Mouse (Mus musculus): ENCODE data around the gene Krt88.

Krt88 gene

DNA sequence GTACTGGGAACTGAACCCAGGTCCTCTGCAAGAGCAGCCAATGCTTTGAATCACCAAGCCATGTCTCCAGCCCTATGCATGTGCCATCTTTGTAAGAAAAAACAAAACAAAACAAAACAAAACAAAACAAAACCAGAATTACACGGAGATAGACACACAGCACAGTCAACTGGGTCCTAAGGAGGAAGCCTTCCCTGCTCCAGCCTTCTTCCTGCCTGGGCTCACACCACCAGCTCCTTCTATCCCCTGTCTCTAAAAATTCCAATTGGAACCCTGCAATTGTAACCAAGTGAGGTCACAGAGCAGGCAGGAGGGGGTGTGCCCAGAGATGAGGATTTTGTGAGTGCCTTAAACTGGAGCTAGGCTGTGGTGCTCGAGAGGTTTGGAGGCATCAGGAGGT lies at the start of gene Krt88:
Krt88 (plus strand) TSS at position 301 of the 400 bp plus-strand sequence.
- DNase-seq (ENCODE audit: low spot score): no peak

DNA sequence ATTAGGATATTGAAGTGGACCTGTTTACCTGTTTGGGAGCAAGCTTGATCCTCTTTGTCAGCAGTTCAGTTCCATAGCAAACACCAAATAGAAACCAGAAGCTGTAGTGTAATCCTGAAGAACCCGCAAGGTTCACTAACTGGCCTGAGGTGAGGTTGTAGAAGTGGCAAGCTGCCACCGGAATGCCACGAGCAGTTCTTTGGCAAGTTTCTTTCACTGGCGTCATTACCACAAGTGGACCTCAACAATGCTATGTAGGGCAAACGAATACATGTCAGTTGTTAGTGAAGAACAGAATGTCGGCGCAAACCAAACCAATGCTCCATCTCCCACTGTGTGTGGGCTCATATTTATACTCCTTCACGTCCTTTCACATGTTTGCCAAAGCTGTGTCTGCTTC lies 49.3 kb upstream of the Krt88 start:
- DNase-seq (ENCODE audit: low spot score): no peak

DNA sequence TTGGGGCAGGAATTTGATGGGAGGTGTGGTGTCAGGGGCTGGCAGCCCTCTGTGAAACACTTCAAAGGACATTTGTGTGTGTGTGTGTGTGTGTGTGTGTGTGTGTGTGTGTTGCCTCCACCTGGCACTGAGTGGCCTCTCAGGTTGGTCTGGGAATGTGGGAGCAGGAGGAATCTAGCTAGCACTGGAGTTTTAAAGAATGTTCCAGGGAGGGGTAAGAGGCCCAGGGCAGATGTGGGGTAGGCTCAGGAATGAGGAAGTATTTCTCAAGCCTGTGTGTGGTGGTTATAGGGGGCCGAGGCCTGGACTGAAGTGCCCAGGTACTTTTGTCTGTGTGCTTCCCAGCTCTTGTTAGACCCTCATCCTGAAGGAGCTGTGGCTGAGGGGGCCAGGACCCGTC lies 36.8 kb upstream of the Krt88 start, which contains the start of gene Krt7:
Krt7 (plus strand) TSS at position 269 of the 400 bp plus-strand sequence.
- DNase-seq (ENCODE audit: low spot score): no peak

DNA sequence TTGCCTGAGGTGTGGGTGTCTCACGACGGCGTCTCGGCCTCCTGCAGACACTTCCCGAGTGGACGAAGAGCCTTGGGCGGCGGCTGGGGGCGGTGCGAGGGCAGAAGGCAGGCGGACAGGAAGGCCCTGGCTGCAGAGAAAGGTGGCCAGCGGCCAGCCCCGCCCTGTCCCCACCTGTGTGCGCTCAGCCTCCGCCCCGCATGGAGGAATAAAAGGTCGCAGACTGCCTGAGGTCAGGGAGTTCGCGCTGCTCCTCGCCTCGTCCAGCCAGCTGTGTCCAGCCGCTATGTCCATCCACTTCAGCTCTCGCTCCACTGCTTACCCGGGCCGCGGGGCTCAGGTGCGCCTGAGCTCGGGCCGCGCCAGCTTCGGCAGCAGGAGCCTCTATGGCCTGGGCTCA lies 35.4 kb upstream of the Krt88 start:
- DNase-seq (ENCODE audit: low spot score): peak; percentile 31

DNA sequence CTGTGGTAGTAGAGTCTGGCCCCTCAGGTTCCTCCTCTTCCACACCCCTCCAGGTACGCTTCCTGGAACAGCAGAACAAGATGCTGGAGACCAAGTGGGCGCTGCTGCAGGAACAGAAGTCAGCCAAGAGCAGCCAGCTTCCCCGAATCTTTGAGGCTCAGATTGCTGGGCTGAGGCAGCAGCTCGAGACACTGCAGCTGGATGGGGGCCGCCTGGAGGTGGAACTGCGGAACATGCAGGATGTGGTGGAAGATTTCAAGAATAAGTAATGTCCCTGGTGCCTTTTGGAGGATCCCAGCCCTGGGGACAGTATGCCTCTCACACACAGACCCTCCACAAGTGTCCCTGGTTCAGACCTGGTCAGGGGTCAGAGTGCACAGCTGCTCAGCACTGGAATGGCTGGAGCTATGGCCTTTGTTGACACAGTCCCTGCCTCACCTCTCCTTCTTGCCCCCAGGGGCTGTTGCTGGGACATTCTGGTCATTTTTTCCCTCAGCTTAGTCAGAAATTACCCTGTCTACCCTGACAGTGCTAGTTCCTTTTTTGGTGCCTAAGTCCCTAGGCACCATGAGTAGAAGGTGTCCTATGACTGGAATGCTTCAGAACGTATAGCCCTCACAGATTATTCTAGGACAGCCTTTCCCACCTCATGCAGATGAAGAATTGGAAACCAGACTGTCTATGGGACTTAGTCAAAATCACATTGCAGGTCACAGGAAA lies 33.5 kb upstream of the Krt88 start:
- no peak for DNase-seq (ENCODE audit: low spot score)

DNA sequence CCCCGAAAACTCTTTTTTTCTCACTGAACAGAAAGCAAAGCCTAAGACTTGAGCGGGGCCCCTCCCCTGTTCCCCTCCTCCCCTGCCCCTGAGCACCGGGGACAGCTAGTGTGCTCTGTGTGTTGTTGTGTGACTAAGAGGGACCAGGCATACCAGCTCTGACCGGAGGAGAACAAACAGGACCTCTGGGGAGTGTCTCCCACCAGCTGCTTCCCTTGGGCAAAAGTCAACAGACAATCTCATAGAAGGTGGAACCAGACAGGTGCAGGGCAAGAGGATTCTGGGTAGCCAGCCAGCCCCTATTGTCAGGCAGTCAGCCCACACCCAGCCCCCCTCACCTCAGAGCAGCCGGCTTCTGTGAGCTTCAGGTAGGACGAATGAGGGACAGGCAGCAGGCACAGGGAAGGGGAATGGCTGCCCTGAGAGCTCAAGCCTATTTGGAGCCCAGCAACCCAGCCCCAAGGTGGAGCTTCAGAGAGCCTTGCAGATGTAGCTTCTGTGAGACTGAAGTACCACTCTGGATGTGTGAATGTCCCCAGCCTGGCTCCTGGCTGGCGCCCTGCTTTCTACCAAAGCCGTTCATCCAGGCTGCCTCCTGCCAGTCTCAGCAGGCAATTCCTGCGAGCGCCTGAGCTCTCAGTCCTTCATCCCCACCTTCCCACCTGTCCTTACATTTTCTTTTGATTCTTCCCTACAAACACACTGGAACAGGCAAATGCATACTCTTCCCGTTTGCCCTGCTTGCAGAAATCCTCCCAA lies 32.6 kb upstream of the Krt88 start:
- DNase-seq (ENCODE audit: low spot score): no peak

DNA sequence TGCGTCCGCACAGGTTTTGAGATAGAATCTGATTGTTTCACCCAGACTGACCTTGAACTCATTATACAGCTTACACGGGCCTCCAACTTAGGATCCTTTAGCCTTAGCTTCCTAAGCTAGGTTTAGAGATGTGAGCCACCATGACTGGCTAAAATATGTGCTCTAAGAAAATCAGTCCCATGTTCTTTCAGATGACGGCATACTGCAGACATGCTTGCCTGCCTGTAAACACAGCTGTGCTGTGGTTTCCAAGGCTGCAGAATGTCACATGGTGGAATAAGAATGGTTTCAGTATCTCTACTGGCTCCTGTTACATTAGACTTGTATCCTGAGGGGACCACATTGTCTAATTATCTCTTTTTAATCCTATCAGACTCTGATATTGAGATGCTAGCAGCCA lies 28.6 kb upstream of the Krt88 start:
- DNase-seq (ENCODE audit: low spot score): no peak

DNA sequence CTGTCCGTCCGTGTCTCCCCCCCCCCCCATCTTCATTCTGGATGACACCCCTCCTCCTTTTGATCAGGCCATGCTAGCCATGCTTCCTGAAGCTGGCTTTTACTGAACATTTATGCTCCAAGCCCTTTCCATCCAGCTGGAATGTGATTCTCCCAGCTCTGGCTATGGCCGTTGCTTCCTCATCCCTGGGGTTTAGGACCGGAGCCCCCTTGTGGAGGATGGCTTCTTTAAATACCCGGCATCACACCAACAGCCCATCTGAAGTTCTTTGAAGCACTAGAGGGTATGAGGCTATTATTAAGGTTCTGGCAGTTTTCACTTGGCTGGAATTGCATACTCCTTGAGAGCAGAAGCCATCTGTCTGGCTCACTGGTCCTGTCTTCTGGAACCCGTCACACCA lies 26.6 kb upstream of the Krt88 start:
- DNase-seq (ENCODE audit: low spot score): no peak

DNA sequence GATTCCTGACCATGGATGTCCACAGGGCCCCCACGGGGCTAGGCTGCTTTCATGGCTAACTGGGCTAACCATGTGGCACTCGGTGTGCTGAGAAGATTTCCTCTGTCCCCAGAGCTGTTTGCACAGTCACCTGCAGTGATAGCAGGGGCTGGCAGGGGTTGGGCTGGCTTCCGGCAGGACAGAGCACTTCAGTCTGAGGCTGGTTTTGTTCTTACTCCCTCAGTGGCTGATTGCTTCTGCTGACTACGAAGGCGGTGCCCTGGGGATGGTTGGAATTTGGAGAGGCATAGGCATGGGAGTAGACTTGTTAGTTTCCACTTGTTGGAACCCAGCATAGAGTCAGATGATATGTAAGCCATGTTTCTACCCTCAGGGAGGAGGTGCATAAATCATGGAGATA lies 22.6 kb upstream of the Krt88 start:
- DNase-seq (ENCODE audit: low spot score): no peak

DNA sequence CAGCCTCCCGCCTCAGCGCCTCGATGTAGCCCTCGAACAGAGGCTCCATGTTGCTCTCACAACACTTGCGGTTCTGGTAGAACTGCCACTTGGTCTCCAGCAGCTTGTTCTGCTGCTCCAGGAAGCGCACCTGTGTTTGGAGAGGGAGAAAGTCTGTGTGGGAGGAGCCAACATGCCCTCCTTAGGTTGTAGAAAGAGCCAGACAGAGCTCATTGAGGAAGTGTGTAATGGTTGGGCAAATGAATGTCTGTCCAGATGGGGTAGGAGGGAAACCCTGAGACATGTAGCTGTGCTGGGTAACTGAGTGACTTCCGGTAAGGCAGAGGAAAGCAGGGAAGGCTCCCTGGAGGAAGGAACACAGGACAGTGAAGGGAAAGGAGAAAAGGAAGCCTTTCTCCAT lies 10.9 kb upstream of the Krt88 start:
- DNase-seq (ENCODE audit: low spot score): no peak

DNA sequence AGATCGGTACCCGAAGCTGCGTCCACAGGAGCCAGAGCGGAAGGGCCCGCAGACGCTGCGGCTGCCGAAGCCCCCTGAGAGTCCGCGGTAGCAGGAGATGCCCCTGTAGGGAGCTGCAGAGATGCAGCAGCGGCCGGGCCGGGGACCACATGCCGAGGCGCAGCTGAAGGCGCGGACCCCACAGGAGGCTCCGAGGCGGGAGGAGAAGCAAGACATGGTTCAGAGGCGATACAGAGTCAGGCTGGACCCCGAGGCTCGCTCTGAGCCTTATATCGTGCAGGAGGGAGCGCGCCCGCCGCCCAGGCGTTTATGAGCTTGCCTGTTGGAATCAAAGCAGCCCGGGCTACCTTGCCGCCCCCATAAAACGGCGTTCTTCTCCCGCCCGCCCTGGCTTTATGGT lies 9.0 kb upstream of the Krt88 start, which contains the start of gene Krt87:
Krt87 (minus strand) TSS at position 250 of the 400 bp plus-strand sequence.
- no peak for DNase-seq (ENCODE audit: low spot score)

DNA sequence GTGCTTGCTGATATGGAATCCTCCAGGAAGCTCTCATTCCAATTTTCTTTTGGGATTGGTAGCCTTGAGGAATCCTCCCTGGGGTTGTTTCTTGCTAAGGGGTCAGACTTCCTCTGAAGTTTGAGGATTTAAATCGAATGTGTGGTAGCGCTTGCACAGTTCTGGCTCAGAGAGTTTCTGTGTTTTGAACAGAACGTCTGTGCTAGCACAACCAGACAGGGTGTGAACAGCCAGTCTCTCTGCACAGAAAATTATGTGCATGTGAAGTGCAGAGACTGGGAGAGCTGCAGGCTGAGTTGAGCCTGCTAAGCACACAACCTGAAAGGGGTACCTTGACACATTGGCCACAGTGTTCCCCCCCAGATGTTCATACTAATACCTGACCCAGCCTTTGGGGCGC lies 6.7 kb upstream of the Krt88 start:
- no peak for DNase-seq (ENCODE audit: low spot score)

DNA sequence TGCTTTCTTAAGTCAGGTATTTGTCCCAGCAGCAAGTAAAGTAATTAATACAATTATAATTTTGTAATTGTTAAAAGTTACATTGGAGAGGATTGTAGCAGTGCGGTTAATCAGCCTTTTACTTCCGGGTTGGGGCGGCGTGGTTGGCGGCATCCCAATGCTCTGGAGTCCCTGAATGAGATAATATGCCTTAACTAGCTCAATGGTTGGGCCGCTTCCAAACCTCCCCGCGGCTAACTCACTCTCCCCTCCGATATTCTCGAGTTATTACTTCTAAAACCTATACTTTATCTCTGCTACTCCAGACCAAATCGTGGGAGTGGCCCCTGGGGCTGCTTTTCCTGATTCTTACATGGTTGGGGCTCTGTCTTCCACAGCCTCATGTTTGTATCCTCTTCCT lies 972 bp upstream of the Krt88 start:
- DNase-seq (ENCODE audit: low spot score): no peak

DNA sequence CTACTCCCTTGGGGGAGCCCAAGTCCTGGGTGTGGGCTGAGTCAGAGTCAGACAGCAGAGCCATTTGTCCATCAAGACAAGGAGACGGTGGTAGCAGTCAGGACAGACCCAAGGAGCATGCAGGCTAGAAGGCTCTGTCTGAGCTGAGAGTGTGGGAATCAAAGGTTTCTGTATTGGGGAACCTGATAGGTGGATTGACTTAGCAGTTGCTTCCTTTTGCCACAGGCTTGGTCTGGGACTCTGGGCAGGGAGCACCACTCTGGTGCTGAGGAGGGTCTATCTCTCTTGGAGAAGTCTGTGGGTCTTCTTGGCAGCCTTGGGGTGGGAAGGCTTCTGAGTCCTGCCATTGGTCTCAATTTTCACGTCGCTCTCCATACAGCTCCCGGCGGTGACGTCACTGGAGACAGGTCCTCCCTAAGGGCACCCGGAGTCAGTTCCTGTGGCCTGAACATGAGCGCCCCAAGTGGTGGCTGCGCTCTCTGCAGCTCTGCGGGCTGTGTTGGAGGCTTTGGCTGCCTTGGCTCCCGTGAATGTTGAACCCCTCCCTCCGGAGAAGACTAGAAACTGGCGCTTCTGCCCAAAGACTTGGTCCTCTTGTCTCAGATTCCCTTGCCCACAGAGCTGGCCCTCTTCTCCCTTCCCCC lies 5.7 kb downstream of the Krt88 start:
- peak; percentile 46 for DNase-seq (ENCODE audit: low spot score)

DNA sequence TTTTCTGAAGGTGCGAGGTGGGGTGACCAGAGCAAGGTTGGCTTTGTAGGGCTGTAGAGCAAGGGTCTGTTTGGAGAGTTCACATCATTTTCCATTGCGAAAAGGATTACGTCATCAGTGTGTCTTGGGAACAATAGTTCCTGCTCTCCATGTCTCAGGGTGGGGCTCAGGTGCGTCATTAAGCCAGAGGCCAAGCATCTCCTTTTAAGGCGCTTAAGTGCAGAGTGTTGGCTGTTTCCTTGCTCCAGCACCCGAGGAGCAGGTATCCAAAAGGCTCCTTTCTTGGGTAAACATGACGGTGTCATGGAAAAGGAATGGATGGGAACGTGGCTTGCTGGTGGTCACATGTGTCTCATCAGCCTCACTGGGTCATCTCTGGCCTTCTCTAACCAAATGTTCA lies 7.2 kb downstream of the Krt88 start:
- DNase-seq (ENCODE audit: low spot score): no peak

DNA sequence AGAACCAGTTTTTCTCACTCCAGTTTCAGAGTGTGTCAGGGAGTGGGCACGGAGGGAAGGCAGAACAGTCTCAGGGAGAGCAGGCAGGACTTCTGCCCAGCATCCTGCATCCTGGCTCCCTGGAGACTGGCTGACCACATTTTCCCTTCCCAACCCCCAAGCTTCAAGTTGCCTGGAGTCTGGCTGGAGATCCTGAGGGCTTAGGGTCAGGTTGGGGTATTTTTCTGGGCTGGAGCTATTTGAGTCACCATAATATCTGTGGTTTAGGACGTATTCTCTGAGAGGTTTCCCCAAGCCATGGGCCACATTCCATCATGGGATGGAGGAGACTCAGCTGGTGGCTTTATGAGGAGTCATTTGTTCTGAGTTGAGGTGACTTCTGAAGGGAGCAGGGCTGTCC lies 7.7 kb downstream of the Krt88 start:
- no peak for DNase-seq (ENCODE audit: low spot score)

DNA sequence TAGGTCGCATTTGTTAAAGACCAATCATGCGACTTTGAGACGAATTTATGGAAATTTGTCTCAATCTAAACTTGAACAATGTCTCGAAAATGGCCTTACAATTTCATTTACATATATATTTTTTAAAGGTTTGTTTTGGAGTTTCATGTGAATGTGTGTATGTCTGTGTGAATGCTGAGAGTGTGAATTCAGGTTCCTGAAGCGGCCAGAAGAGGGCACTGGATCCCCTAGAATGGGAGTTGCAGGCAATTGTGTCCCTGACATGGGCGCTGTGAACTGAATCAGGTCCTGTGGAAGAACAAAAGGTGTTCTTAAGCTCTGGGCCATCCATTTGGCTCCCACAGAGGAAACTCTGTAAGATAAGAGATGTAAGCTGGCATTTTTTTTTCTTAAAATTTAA lies 8.3 kb downstream of the Krt88 start:
- DNase-seq (ENCODE audit: low spot score): no peak

DNA sequence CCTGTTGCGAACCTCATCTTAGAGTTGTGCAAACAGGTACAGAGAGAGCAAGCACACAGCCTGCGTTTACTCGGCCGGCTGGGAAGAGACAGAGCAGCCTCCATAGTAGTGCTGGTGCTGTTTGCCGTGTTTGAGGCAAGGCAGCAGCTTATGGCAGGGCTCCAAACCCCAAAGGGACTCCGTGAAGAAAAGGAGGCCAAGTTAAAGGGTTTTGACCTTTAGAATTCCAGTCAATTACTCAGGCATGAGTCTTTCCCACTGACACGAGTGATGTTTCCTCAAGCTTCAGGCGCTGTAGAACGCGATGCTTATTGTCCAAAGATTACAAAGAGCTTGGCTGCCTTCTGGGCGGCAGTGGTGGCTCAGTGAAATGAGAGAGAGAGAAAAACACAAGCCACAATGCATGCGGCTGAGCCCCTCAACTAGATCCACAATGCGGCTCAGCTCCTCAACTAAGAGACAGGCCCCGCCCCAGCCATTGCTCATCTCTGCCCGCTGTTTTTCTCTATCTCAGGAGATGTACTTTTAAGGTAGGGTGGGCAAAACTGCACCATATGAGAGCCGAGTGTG lies 10.9 kb downstream of the Krt88 start:
- DNase-seq (ENCODE audit: low spot score): no peak

DNA sequence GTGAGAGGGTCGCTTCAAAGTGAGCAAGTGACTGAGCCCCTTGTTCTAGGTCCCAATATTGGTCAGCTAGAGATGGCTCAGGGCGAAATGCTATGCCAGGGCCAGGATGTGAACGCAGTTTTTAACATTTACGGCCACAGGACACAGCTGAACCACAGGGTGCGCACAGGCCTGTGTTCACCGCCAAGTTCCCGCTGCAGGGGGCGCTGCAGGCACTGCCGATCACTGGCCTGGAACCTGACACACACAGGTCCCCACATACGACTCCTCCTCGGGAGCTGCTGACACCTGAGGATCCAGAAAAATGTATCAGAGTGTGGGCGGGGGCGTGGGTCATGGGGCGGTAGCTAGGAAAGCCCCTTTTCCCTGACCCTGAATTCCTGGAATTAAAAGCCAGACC lies 11.7 kb downstream of the Krt88 start:
- DNase-seq (ENCODE audit: low spot score): no peak

DNA sequence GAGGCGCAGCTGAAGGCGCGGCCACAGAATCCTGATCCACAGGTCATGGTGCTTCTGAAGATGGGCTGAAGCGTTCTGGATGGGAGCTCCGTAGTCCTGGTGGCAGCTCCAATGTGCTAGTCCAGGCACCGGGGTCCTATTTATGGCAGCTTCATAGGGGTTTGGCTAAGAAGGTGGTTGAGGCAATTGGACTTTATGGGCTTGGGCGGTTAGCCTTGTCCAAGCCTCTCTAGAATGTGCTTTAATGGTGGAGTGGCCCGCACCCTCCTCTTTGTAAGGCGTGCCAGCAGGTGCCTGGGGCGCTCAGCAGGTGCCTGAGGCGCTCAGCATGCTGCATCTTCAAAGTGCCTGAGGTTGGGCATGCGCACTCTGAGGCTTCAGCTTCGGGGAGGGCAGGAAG lies 16.1 kb downstream of the Krt88 start, which contains the start of gene Krt81:
Krt81 (minus strand) TSS at position 101 of the 400 bp plus-strand sequence.
- no peak for DNase-seq (ENCODE audit: low spot score)

DNA sequence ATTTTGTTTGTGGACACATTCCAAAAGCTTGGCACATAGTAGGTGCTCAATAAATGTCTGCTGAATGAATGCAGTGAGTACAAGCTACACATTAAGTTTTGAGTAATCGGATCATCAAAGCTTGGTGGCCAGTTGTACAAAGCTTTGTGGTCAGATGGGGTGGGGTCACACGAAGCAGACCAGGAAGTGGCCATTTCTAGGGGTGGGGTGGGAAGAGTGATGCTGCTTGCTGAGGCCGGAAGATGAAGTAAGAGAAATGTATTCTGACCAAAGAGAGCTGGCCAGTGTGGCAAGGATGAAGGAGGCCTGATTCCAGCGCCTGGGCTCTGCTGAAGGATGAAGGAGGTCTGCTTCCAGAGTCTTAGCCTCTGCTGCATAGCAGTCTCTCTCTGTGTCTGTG lies 21.5 kb downstream of the Krt88 start:
- no peak for DNase-seq (ENCODE audit: low spot score)

DNA sequence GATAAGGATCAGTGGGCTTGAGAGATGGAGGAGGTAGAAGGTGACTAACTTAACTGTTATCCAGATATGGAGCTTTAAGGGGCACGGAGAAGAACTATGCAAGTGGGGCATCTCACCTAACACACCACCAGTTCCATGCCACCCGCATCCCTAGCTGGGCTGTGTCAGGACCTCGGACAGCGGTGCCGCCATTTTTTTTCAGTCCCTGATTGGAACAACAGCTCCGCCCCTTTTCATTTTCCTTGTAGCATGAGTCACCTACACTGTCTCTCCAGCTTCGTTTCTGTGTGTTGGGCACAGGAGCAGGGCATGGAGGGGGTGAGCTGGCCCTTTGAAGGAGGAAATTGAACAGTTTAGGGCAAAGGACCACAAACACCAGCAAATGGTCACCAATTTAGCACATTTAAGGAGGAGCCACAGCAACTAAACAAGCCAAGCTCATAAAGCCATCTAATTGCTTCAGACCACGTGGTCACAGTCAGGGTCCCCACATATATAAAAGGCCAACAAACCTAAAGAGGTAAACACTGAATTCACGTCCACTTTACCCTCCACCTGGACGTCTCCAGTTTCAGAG lies 25.5 kb downstream of the Krt88 start, which contains the start of gene Krt86:
Krt86 (plus strand) TSS at position 527 of the 577 bp plus-strand sequence.
- DNase-seq (ENCODE audit: low spot score): no peak

All from ovary, adult 18-20 months (tissue).